Mouse (Mus musculus) neutrophil, adult 5-6 weeks (primary cell): ENCODE measurements at regions not wholly inside any gene's neighbourhood (a gene's known extent, or its start where the extent isn't known, plus 50 kb on each side); places are given as distances from the start of the nearest gene placed in this dataset.
A peak's percentile ranks its signal among the peaks of the same experiment; 100 is the strongest.

Source experiments
- ATAC-seq: fragments of 151-379, 151-347 bp; 2 replicates; pipeline ENCODE4 v1.8.0; 2017; ENCODE audit warnings: mild to moderate bottlenecking, moderate TSS enrichment; ENCODE audit not compliant: insufficient number of reproducible peaks, poor library complexity, low FRiP score, severe bottlenecking; ENCODE audit errors: extremely low read depth

DNA sequence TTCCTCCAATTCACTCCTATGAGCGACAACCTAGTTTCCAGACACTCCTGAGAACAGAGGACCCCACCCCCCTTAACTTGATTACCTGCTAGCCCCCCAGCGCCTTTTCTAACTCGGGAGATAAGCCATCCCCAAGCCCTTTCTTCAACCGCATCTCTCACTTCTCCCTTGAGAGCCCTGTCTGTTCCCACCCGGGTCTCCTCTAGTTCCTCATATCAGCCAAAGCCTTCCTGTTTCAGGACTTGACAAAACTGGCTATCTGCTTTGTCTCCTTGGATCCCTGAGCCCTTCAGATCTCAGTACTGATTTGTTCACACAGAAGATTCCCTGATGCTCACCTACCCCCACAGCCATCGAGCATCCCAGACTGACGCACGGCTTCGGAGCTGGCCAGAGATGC lies 61.5 kb upstream of the Nap1l1 start:
- no peak for ATAC-seq

DNA sequence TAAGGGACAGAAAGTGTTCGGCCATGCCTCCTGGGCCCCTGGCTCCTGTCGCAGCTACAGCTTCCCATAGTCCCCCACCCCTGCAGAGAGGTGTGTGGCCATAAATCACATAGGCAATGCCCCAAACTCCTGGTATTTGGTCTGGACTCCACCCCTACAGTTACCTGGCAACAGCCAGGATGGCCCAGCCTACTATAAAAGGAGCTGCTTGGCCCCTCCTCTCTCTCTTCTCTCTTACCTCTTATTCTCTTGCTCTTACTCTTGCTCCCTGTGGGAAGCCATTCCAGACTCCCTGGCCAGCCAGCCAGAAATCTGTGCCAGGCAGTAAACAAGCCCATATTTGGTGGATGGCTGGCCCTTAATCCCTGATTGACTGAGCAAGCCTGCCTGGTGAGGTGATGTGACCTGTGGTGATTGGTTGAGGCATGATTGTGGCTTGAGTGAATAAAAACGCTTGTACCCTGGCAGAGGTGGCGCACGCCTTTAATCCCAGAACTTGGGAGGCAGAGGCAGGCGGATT lies 56.4 kb upstream of the Nap1l1 start:
- ATAC-seq, result no peak

DNA sequence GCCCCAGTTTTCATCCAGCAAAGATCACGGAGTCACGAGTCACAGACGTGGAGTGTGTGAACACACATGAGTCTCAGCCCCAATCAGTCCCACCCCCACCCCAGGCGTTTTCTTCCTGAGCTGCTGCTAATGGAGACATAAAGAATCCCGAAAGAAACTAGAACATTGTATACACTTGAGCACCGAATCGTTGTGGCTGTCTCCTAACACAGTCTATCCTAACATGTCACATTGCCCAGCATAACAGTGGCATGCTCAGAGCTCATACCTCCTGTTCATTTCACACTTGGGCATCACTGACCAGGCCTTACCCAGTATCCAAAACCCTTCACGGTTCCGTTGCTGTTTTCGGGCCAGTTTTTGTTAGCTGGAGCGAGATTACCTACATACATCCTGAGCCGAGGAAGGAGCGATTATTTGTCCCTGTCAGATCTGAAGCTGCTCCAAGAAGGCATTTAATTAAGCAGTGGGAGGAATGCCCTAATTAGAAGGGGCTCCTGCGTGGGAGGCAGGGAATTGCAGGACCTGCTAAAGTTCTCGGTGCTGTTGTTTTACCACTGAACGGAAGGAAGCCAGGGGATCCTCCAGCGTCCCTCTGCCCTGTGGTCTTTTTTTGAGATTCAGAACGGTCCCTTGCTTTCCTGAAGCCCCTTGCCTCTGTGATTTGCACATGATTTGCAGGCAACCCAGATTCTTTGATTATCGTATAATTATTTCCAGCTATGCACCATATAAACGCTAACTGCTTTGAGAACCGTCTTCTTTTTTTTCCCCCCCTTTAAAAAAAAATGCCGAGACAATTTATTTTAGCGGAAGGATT lies 53.4 kb upstream of the Nap1l1 start:
- no peak for ATAC-seq

GRCm38 (mm10) chr10:111420195-111420838 lies 52.7 kb upstream of the Nap1l1 start:
- no peak for ATAC-seq

GRCm38 (mm10) chr10:111422057-111422456 lies 51.0 kb upstream of the Nap1l1 start:
- no peak for ATAC-seq

- peak; percentile 55; the same call in 1 of the 2 replicates for ATAC-seq
Observed at GRCm38 (mm10) chr10:111422649-111423048, 50.4 kb upstream of the Nap1l1 start.
